Mouse (Mus musculus) kidney, embryonic 15.5 days (tissue): Measurements from ENCODE around the gene Olfml1. TPM values are rescaled to one million over a fixed set of nuclear protein-coding genes. Genes with fewer than 3 reads are reported as not detected.

Experiments used
- ATAC-seq: fragments of 200-750 bp; cut with Nextera tagmentation; replicated peaks from 2 replicates; pipeline ENCODE4 v1.8.0; 2017; ENCODE audit warnings: moderate TSS enrichment; ENCODE audit not compliant: low FRiP score
- H3K27ac ChIP-seq: fragments of 300-500 bp; sonication (generic); 2 replicates; pipeline ENCODE4 v1.5.1; 2015; ENCODE audit warnings: mild to moderate bottlenecking, inconsistent platforms
- H3K27me3 ChIP-seq: fragments of 300-500 bp; sonication (generic); 2 replicates; pipeline ENCODE4 v1.6.1; 2015; ENCODE audit warnings: inconsistent platforms
- H3K36me3 ChIP-seq: fragments of 300-500 bp; sonication (generic); 2 replicates; pipeline ENCODE4 v1.6.1; 2015; ENCODE audit warnings: inconsistent platforms
- H3K4me1 ChIP-seq: fragments of 300-500 bp; sonication (generic); 2 replicates; pipeline ENCODE4 v1.6.1; 2015; ENCODE audit warnings: inconsistent platforms
- H3K4me2 ChIP-seq: fragments of 300-500 bp; sonication (generic); 2 replicates; pipeline ENCODE4 v1.6.1; 2015; ENCODE audit warnings: moderate library complexity, mild to moderate bottlenecking, inconsistent platforms
- H3K4me3 ChIP-seq: fragments of 300-500 bp; sonication (generic); replicated peaks from 2 replicates; pipeline ENCODE4 v1.5.1; 2015; ENCODE audit warnings: mild to moderate bottlenecking, inconsistent platforms
- H3K9ac ChIP-seq: fragments of 300-500 bp; sonication (generic); 2 replicates; pipeline ENCODE4 v1.6.1; 2015; ENCODE audit warnings: mild to moderate bottlenecking, inconsistent platforms
- H3K9me3 ChIP-seq: fragments of 300-500 bp; sonication (generic); replicated peaks from 2 replicates; pipeline ENCODE4 v1.6.1; 2016; ENCODE audit warnings: inconsistent platforms
- WGBS: fragments of 180-500 bp; shearing (Covaris S2); methylation state at CpG from one replicate; pipeline ENCODE4 v1.1.7; 2015; ENCODE audit warnings: mixed read lengths; 5-methylcytosine and 5-hydroxymethylcytosine counted together
- polyA plus RNA-seq: library from polyadenylated mRNA; unstranded; fragments of >200 nt; fragmentation: Nextera tagmentation; extraction: Ambion mirVana; gene quantifications from 2 replicates; pipeline ENCODE4 v1.2.1, GENCODE M21; 2015

Gene Olfml1
- 24.1 and 26.1 TPM in 2 replicates for polyA plus RNA-seq

GRCm38 (mm10) chr7:107567261-107567671 lies at the start of gene Olfml1:
Gene Olfml1, plus strand, starts transcription at chr7:107567446.
- peak; percentile 95 for ATAC-seq
- Histone ChIP-seq H3K9me3 (no peaks in the 10 kb centered on the region), H3K27ac (peak within 1 kb of the TSS; percentile 92), H3K4me2 (peak within 1 kb of the TSS; percentile 50), H3K36me3 (peaks cover 12% of the 10 kb centered on the region), H3K27me3 (no peaks in the 10 kb centered on the region), H3K9ac (peak within 1 kb of the TSS; percentile 21; the same call in 1 of the 2 replicates), H3K4me3 (peak within 1 kb of the TSS; percentile 44), H3K4me1 (peaks cover 32% of the 10 kb centered on the region)
- 13% methylated on average over 7 of the region's 7 CpGs for WGBS

GRCm38 (mm10) chr7:107519256-107520025 lies 47.8 kb upstream of the Olfml1 start:
- Histone ChIP-seq H3K27ac (no peak overlapping the region), H3K9me3 (no peaks in the 10 kb centered on the region), H3K4me1 (peaks cover 11% of the 10 kb centered on the region; the same call in 1 of the 2 replicates), H3K36me3 (no peaks in the 10 kb centered on the region), H3K9ac (no peak overlapping the region), H3K4me2 (no peak overlapping the region), H3K27me3 (no peaks in the 10 kb centered on the region), H3K4me3 (no peak overlapping the region)
- WGBS: 91% methylated on average over 12 of the region's 12 CpGs
- ATAC-seq: no peak

GRCm38 (mm10) chr7:107521411-107521810 lies 45.8 kb upstream of the Olfml1 start:
- Histone ChIP-seq H3K9ac (no peak overlapping the region), H3K4me3 (no peak overlapping the region), H3K4me2 (no peak overlapping the region), H3K27me3 (no peaks in the 10 kb centered on the region), H3K4me1 (peaks cover 11% of the 10 kb centered on the region; the same call in 1 of the 2 replicates), H3K27ac (no peak overlapping the region), H3K36me3 (no peaks in the 10 kb centered on the region), H3K9me3 (no peaks in the 10 kb centered on the region)
- ATAC-seq: peak; percentile 81
- WGBS: 51% methylated on average over 6 of the region's 6 CpGs

GRCm38 (mm10) chr7:107526299-107526698 lies 40.9 kb upstream of the Olfml1 start:
- H3K4me3 ChIP-seq: no peak overlapping the region
- H3K9me3 ChIP-seq: no peaks in the 10 kb centered on the region
- no peaks in the 10 kb centered on the region for H3K36me3 ChIP-seq
- no peaks in the 10 kb centered on the region for H3K27me3 ChIP-seq
- H3K27ac ChIP-seq: no peak overlapping the region
- H3K4me2 ChIP-seq: no peak overlapping the region
- H3K4me1 ChIP-seq: peaks cover 3% of the 10 kb centered on the region; the same call in 1 of the 2 replicates
- WGBS: 3% methylated on average over 1 of the region's 1 CpGs
- ATAC-seq: no peak
- H3K9ac ChIP-seq: no peak overlapping the region

- Histone ChIP-seq H3K4me1 (no peaks in the 10 kb centered on the region), H3K9ac (no peak overlapping the region), H3K36me3 (no peaks in the 10 kb centered on the region), H3K27me3 (no peaks in the 10 kb centered on the region), H3K4me3 (no peak overlapping the region), H3K27ac (no peak overlapping the region), H3K9me3 (no peaks in the 10 kb centered on the region), H3K4me2 (no peak overlapping the region)
- WGBS: 77% methylated on average over 3 of the region's 3 CpGs
- no peak for ATAC-seq
Observed at GRCm38 (mm10) chr7:107528169-107528772, 39.0 kb upstream of the Olfml1 start.

GRCm38 (mm10) chr7:107529364-107529763 lies 37.9 kb upstream of the Olfml1 start:
- no peak overlapping the region for H3K4me3 ChIP-seq
- ATAC-seq: no peak
- H3K4me1 ChIP-seq: no peaks in the 10 kb centered on the region
- no peaks in the 10 kb centered on the region for H3K9me3 ChIP-seq
- no peak overlapping the region for H3K9ac ChIP-seq
- H3K27me3 ChIP-seq: no peaks in the 10 kb centered on the region
- no peaks in the 10 kb centered on the region for H3K36me3 ChIP-seq
- H3K4me2 ChIP-seq: no peak overlapping the region
- whole genome bisulfite sequencing: 58% methylated on average over 5 of the region's 5 CpGs
- H3K27ac ChIP-seq: no peak overlapping the region

- no peak for ATAC-seq
- no peaks in the 10 kb centered on the region for H3K9me3 ChIP-seq
- 85% methylated on average over 4 of the region's 4 CpGs for WGBS
- no peak overlapping the region for H3K9ac ChIP-seq
- no peak overlapping the region for H3K27ac ChIP-seq
- H3K27me3 ChIP-seq: no peaks in the 10 kb centered on the region
- H3K4me2 ChIP-seq: no peak overlapping the region
- H3K4me1 ChIP-seq: no peaks in the 10 kb centered on the region
- no peak overlapping the region for H3K4me3 ChIP-seq
- H3K36me3 ChIP-seq: no peaks in the 10 kb centered on the region
Observed at GRCm38 (mm10) chr7:107535311-107535710, 31.9 kb upstream of the Olfml1 start.

- H3K4me1 ChIP-seq: no peaks in the 10 kb centered on the region
- H3K4me3 ChIP-seq: no peak overlapping the region
- ATAC-seq: no peak
- H3K27ac ChIP-seq: no peak overlapping the region
- no peak overlapping the region for H3K4me2 ChIP-seq
- H3K9me3 ChIP-seq: no peaks in the 10 kb centered on the region
- 78% methylated on average over 6 of the region's 6 CpGs for WGBS
- no peaks in the 10 kb centered on the region for H3K27me3 ChIP-seq
- H3K9ac ChIP-seq: no peak overlapping the region
- H3K36me3 ChIP-seq: no peaks in the 10 kb centered on the region
Observed at GRCm38 (mm10) chr7:107536516-107536915, 30.7 kb upstream of the Olfml1 start.

- Histone ChIP-seq H3K4me1 (no peaks in the 10 kb centered on the region), H3K9me3 (no peaks in the 10 kb centered on the region), H3K36me3 (no peaks in the 10 kb centered on the region), H3K4me3 (no peak overlapping the region), H3K9ac (no peak overlapping the region), H3K27ac (no peak overlapping the region), H3K4me2 (no peak overlapping the region), H3K27me3 (no peaks in the 10 kb centered on the region)
- ATAC-seq: no peak
- 36% methylated on average over 4 of the region's 4 CpGs for whole genome bisulfite sequencing
Observed at GRCm38 (mm10) chr7:107540034-107540433, 27.2 kb upstream of the Olfml1 start.

- 75% methylated on average over 1 of the region's 1 CpGs for WGBS
Observed at GRCm38 (mm10) chr7:107545011-107545410, 22.2 kb upstream of the Olfml1 start.

GRCm38 (mm10) chr7:107547872-107548271 lies 19.4 kb upstream of the Olfml1 start:
- Histone ChIP-seq H3K9me3 (no peaks in the 10 kb centered on the region), H3K9ac (no peak overlapping the region), H3K36me3 (no peaks in the 10 kb centered on the region), H3K4me1 (no peaks in the 10 kb centered on the region), H3K27ac (no peak overlapping the region), H3K27me3 (no peaks in the 10 kb centered on the region), H3K4me3 (no peak overlapping the region), H3K4me2 (no peak overlapping the region)
- WGBS: 89% methylated on average over 3 of the region's 3 CpGs
- no peak for ATAC-seq

More at GRCm38 (mm10) chr7:107545011-107545410, 22.2 kb upstream of the Olfml1 start:
- Histone ChIP-seq H3K36me3 (no peaks in the 10 kb centered on the region), H3K27ac (no peak overlapping the region), H3K9me3 (no peaks in the 10 kb centered on the region), H3K4me3 (no peak overlapping the region), H3K27me3 (no peaks in the 10 kb centered on the region), H3K9ac (no peak overlapping the region), H3K4me1 (no peaks in the 10 kb centered on the region), H3K4me2 (no peak overlapping the region)
- ATAC-seq: no peak

GRCm38 (mm10) chr7:107553461-107553860 lies 13.8 kb upstream of the Olfml1 start:
- no peak overlapping the region for H3K27ac ChIP-seq
- H3K9me3 ChIP-seq: no peaks in the 10 kb centered on the region
- H3K4me1 ChIP-seq: no peaks in the 10 kb centered on the region
- no peaks in the 10 kb centered on the region for H3K27me3 ChIP-seq
- ATAC-seq: no peak
- no peak overlapping the region for H3K9ac ChIP-seq
- no peak overlapping the region for H3K4me3 ChIP-seq
- no peaks in the 10 kb centered on the region for H3K36me3 ChIP-seq
- WGBS: 77% methylated on average over 1 of the region's 1 CpGs
- no peak overlapping the region for H3K4me2 ChIP-seq
